Mouse (Mus musculus) liver, adult 2 months (tissue): ENCODE data around the gene Gata1.

ENCODE experiments used
- CTCF ChIP-seq: fragments of 200-500 bp; IDR thresholded peaks from 2 replicates; pipeline ENCODE4 v1.5.1; 2011; ENCODE audit warnings: low read depth, low read length, control low read depth
- POLR2A ChIP-seq: fragments of 200-500 bp; IDR thresholded peaks from 2 replicates; pipeline ENCODE4 v1.6.1; 2011; ENCODE audit warnings: low read length, control low read depth; ENCODE audit not compliant: insufficient read depth; ENCODE audit errors: extremely low read depth

DNA sequence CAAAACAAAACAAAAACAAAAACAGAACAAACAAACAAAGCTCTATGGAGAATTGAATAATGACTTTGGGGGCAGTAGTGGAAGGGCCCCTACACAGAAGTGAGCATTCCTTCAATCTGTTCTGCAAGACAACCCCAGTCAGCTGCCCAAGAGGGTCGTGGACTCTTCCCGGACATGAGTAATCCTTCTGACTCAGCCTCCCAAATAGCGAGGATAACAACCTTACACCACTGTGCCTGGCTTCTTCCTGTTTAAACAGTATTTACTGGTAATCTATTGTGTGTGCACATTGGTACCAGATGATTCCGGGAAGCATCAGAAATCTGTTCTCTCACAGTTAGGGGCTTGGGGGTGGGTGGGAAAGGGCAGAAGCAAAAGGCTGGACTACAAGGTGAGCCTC, 48.9 kb upstream of the Gata1 start:
- TF ChIP-seq CTCF: no peak
- no peak for TF ChIP-seq POLR2A
